Mouse (Mus musculus) forebrain, embryonic 10.5 days (tissue): ENCODE results near the gene Bicd1. TPM values are rescaled to one million over a fixed set of nuclear protein-coding genes. Genes with fewer than 3 reads are reported as not detected.

Source experiments
- DNase-seq: peaks from one replicate; pipeline ENCODE4 v3.0.0-alpha.2; 2017; ENCODE audit warnings: low spot score; ENCODE audit errors: extremely low spot score
- H3K27ac ChIP-seq: fragments of 300-500 bp; sonication (generic); 2 replicates; pipeline ENCODE4 v1.5.1; 2016; ENCODE audit warnings: mild to moderate bottlenecking
- H3K27me3 ChIP-seq: fragments of 300-500 bp; sonication (generic); 2 replicates; pipeline ENCODE4 v1.6.1; 2016; ENCODE audit warnings: mild to moderate bottlenecking; ENCODE audit not compliant: poor library complexity, severe bottlenecking
- H3K36me3 ChIP-seq: fragments of 300-500 bp; sonication (generic); replicated peaks from 2 replicates; pipeline ENCODE4 v1.6.1; 2016; ENCODE audit warnings: mild to moderate bottlenecking, moderate library complexity
- H3K4me1 ChIP-seq: fragments of 300-500 bp; sonication (generic); 2 replicates; pipeline ENCODE4 v1.6.1; 2016
- H3K4me3 ChIP-seq: fragments of 300-500 bp; sonication (generic); 2 replicates; pipeline ENCODE4 v1.5.1; 2016; ENCODE audit warnings: mild to moderate bottlenecking, moderate library complexity
- H3K9me3 ChIP-seq: fragments of 300-500 bp; sonication (generic); 2 replicates; pipeline ENCODE4 v1.6.1; 2016; ENCODE audit warnings: mild to moderate bottlenecking, moderate library complexity
- WGBS: fragments of 180-500 bp; shearing (Covaris S2); methylation state at CpG from one replicate; pipeline ENCODE4 v1.1.7; 2016; 5-methylcytosine and 5-hydroxymethylcytosine counted together
- microRNA-seq: library from miRNA; unstranded; fragments of <30 nt; microRNA quantifications from one replicate; pipeline ENCODE4, GENCODE M21; 2017
- polyA plus RNA-seq: library from polyadenylated mRNA; unstranded; fragments of >200 nt; fragmentation: Nextera tagmentation; extraction: Ambion mirVana; gene quantifications from 2 replicates; pipeline ENCODE4 v1.2.1, GENCODE M21; 2016

Bicd1 gene
- polyA plus RNA-seq, 1 experiment from 2014 or later: 13.2 TPM

DNA sequence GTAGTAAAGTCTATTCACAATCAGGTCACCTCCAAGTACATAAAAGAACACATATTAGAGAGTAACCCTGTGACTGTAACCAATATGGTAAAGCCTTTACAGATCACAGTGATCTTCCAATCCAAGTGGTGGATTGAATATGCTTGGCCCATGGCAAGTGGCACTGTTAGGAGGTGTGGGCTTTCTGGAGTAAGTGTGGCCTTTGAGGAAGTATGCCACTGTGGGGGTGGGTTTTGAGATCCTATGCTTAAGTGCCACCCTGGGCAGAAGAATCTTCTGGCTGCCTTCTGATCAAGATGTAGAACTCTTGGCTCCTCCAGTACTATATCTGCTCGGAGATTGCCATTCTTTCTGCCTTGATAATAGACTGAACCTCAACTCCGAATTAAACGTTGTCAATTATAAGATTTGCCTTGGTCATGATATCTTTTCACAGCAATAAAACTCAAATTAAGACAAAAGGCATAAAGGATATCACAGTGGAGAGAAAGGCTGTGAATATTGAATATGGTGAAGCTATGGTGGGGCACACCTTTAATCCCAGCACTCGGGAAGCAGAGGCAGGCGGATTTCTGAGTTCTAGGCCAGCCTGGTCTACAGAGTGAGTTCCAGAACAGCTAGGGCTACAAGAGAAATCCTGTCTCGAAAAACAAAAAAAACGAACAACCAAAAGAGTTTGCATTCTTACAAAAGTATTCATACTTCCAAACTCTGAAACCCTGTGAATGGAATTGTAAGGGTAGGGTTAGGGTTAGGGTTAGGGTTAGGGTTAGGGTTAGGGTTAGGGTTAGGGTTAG is 177.2 kb downstream of the Bicd1 start:
- WGBS: 91% methylated on average over 7 of the region's 7 CpGs
- no peaks in the 10 kb centered on the region for H3K4me1 ChIP-seq
- no peak for DNase-seq
- H3K27me3 ChIP-seq: no peaks in the 10 kb centered on the region
- peaks cover 38% of the 10 kb centered on the region for H3K9me3 ChIP-seq
- no peak overlapping the region for H3K4me3 ChIP-seq
- H3K36me3 ChIP-seq: peaks cover 30% of the 10 kb centered on the region
- no peak overlapping the region for H3K27ac ChIP-seq

Small RNA genes lying within 50 kb of the gene (microRNA-seq; reads per million reads assigned to microRNA genes)
- gene Gm24307: not detected

Other genes starting within 250 kb of the Bicd1 start
- gene Amn1, start 220.2 kb upstream of the Bicd1 start, polyA plus RNA-seq: 38.5 and 45.6 TPM in 2 replicates
- gene Resf1, start 99.5 kb upstream of the Bicd1 start, polyA plus RNA-seq: 42.0 and 47.6 TPM in 2 replicates